14 mouse cellular contexts compared by ENCODE assay signal in the genomic region with DNA sequence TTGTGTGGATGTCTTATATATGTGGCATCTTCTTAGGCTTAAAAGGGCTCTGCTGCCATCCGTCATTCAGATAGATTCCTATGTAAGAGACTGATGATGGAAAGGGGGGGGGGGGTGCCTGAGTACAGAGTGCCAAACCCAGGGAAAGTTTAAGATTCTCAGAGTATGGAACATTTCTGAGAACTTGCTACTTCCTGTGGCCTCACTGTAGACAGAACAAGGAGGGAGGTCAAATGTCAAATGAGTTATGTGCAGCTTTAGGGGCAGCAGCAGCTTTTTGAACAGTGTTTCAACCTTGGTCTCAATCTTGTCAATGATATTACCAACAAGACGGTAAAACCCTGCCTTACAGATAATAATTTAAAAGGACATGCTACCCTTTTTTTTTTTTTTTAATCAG.
A peak's percentile ranks its signal among the peaks of the same experiment; 100 is the strongest.
DNase-seq lines count a peak whose midpoint lies in the region.
"Had no signal": no experiment of that assay in that cellular context is flagged by ENCODE, and none has a peak within 500 bp of the region (broad histone marks: within the 10 kb centered on the region; RNA-seq: fewer than 3 reads in every experiment).

No protein-coding gene starts in this region.

- peak; percentile 50 for DNase-seq in embryo, embryonic 10 days (ENCODE audit: low spot score)
- no peak for DNase-seq in embryo, embryonic 11 days
- peak; percentile 8 for DNase-seq in embryo, embryonic 9.5 days (ENCODE audit: extremely low spot score)
- DNase-seq in left cerebral cortex, adult 8-10 months (ENCODE audit: low spot score in 2 of 2), result no peak
- no peak for DNase-seq in kidney, postnatal 25 days
- DNase-seq: adrenal gland, postnatal 10 days; adrenal gland, postnatal 25 days; B cell, adult 2 months; cerebellum, adult 11 months; cerebellum, adult 18-20 months; cerebellum, adult 8-10 months; cerebellum, adult 9-11 months; cerebellum, postnatal 14 days; cerebellum, postnatal 36 days had no signal

Comparison
In these comparisons a context has a peak if more than half of its experiments do, and no peak if none do; other contexts are left out.
1. DNase-seq: peak in embryo, embryonic 10 days (single experiment) and embryo, embryonic 9.5 days (single experiment); none in embryo, embryonic 11 days (single experiment), left cerebral cortex, adult 8-10 months (0 of 2) and kidney, postnatal 25 days (0 of 2).